In the genomic region with DNA sequence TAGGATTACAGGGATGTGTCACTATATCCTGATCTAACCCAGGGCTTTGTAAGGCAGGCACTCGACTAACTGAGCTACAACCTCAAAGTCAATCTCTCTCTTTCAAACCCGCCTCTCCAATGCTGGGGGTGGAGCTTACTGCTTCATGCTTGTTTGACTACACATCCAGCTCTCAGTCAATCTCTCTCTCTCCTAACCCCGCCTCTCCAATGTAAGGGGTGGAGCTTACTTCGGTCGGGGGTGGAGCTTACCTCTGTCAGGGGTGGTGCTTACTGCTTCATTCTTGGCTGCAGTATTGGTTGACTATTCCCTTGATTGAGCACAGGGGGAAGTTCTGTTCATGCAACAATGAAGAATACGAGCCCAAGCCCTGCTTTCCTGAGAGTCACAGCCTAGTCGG, we compare ENCODE assay signal across 10 mouse cellular contexts. TPM values are rescaled to one million over a fixed set of nuclear protein-coding genes. Genes with fewer than 3 reads are reported as not detected.
DNase-seq lines count a peak whose midpoint lies in the region; ATAC-seq and TF ChIP-seq lines count a peak whose summit lies in the region.
"Had no signal": no experiment of that assay in that cellular context is flagged by ENCODE, and none has a peak within 500 bp of the region (broad histone marks: within the 10 kb centered on the region; RNA-seq: fewer than 3 reads in every experiment).

No protein-coding gene starts in this region.

- TF ChIP-seq POLR2A in lung, adult 2 months (IDR thresholded peaks at IDR 0.05; ENCODE audit: borderline replicate concordance, extremely low read depth, low read depth, low read length) = no peak

- no peak for DNase-seq in lung, adult 2 months
- peak; percentile 84 for DNase-seq in WW6 (ENCODE audit: low read depth, low spot score)
- DNase-seq in induced T-regulatory cell, adult 2 months (ENCODE audit: low read depth) = peak; percentile 44
- peak; percentile 59 to 65 for DNase-seq in spleen, adult 18-20 months
- DNase-seq in gastrocnemius, postnatal 4 days (ENCODE audit: low spot score in 2 of 2) = no peak
- DNase-seq in layer of hippocampus, postnatal 14 days (ENCODE audit: low spot score in 2 of 2) = no peak

- 0 out of 2 replicates have a peak, but pooled peaks have one; percentile 5 for ATAC-seq in lung, embryonic 15.5 days (ENCODE audit: borderline replicate concordance, extremely low read depth, low FRiP score, low TSS enrichment)
- no peak for ATAC-seq in inflammation-experienced regulatory T-cells, adult 6 months

- H3K27ac ChIP-seq in lung, embryonic 15.5 days = no peak overlapping the region
- H3K27ac ChIP-seq: embryonic facial prominence, embryonic 12.5 days had no signal

- H3K27me3 ChIP-seq in lung, embryonic 15.5 days = no peaks in the 10 kb centered on the region
- H3K27me3 ChIP-seq: embryonic facial prominence, embryonic 12.5 days had no signal

- WGBS in lung, embryonic 15.5 days = 52% methylated on average over 7 of the region's 7 CpGs
- WGBS in lung, adult 2 months = 52% methylated on average over 7 of the region's 7 CpGs

- TF ChIP-seq CTCF in lung, adult 2 months (IDR thresholded peaks at IDR 0.05; ENCODE audit: insufficient read depth, low read length) = no peak

- H3K4me1 ChIP-seq in lung, embryonic 15.5 days = peaks cover 17% of the 10 kb centered on the region
- 0 out of 2 replicates have a peak, but pooled peaks cover 2% of the 10 kb centered on the region for H3K4me1 ChIP-seq in lung, adult 2 months (ENCODE audit: control insufficient read depth, insufficient read depth, low read length)

- no peaks in the 10 kb centered on the region for H3K36me3 ChIP-seq in lung, embryonic 15.5 days
- H3K36me3 ChIP-seq: embryonic facial prominence, embryonic 12.5 days had no signal

- no peaks in the 10 kb centered on the region for H3K9me3 ChIP-seq in lung, embryonic 15.5 days
- H3K9me3 ChIP-seq: embryonic facial prominence, embryonic 12.5 days had no signal

- H3K4me3 ChIP-seq in lung, embryonic 15.5 days = no peak overlapping the region
- no peak overlapping the region for H3K4me3 ChIP-seq in lung, adult 2 months (replicated peaks; ENCODE audit: extremely low read depth, low read depth, low read length)
- H3K4me3 ChIP-seq: embryonic facial prominence, embryonic 12.5 days had no signal

- H3K9ac ChIP-seq in lung, embryonic 15.5 days = no peak overlapping the region
- H3K9ac ChIP-seq: embryonic facial prominence, embryonic 12.5 days had no signal

- H3K4me2 ChIP-seq in lung, embryonic 15.5 days = no peak overlapping the region
- H3K4me2 ChIP-seq: embryonic facial prominence, embryonic 12.5 days had no signal

RNA-seq across cellular contexts. Expression of a gene that starts 10.8 kb away (rescaled TPM):
- 24.3 and 25.4 TPM in 2 replicates for polyA plus RNA-seq in lung, embryonic 15.5 days (2015; fragmentation: Nextera tagmentation; extraction: Ambion mirVana)
- polyA plus RNA-seq in lung, adult 2 months (2012; rRNA removed) = 33.9 and 44.1 TPM in 2 replicates
- 10 to 100 TPM; 62.9 to 68.7 TPM for total RNA-seq in gastrocnemius, postnatal 4 days (2021)
- total RNA-seq in layer of hippocampus, postnatal 14 days (2021) = 10 to 100 TPM; 63.4 to 64.9 TPM
- 10 to 100 TPM; 15.1 to 34.1 (median 32.3) TPM for polyA plus RNA-seq in inflammation-experienced regulatory T-cells, adult 6 months (2017; shearing (Covaris generic))

RNA-seq across cellular contexts. Expression of a gene that starts 14.5 kb away (rescaled TPM):
- polyA plus RNA-seq in lung, embryonic 15.5 days (2015; fragmentation: Nextera tagmentation; extraction: Ambion mirVana) = not detected in 2 replicates
- not detected in 2 replicates for polyA plus RNA-seq in lung, adult 2 months (2012; rRNA removed)
- total RNA-seq in gastrocnemius, postnatal 4 days (2021) = not detected
- total RNA-seq in layer of hippocampus, postnatal 14 days (2021) = not detected
- polyA plus RNA-seq in inflammation-experienced regulatory T-cells, adult 6 months (2017; shearing (Covaris generic)) = not detected
- total RNA-seq: left cerebral cortex, adult 18-20 months had no signal
- polyA plus RNA-seq: embryonic facial prominence, embryonic 12.5 days had no signal

RNA-seq across cellular contexts. Expression of a gene that starts 32.1 kb away (rescaled TPM):
- polyA plus RNA-seq in lung, embryonic 15.5 days (2015; fragmentation: Nextera tagmentation; extraction: Ambion mirVana) = 32.6 and 35.1 TPM in 2 replicates
- polyA plus RNA-seq in lung, adult 2 months (2012; rRNA removed) = 23.5 and 34.0 TPM in 2 replicates
- total RNA-seq in gastrocnemius, postnatal 4 days (2021) = 10 to 100 TPM; 20.0 to 20.6 TPM
- 10 to 100 TPM; 24.1 to 24.4 TPM for total RNA-seq in layer of hippocampus, postnatal 14 days (2021)
- polyA plus RNA-seq in inflammation-experienced regulatory T-cells, adult 6 months (2017; shearing (Covaris generic)) = 10 to 100 TPM; 31.0 to 32.0 (median 31.7) TPM

Comparison
In these comparisons a context has a peak if more than half of its experiments do, and no peak if none do; other contexts are left out.
1. DNase-seq: peak in WW6 (single experiment), induced T-regulatory cell, adult 2 months (single experiment) and spleen, adult 18-20 months (2 of 2); none in lung, adult 2 months (single experiment), gastrocnemius, postnatal 4 days (0 of 2) and layer of hippocampus, postnatal 14 days (0 of 2).